Mouse (Mus musculus) kidney, adult 2 months (tissue): ENCODE results near the gene Brk1.

Experiments
- CTCF ChIP-seq: fragments of 200-500 bp; conservative IDR thresholded peaks from 2 replicates; pipeline ENCODE4 v1.5.1; 2011; ENCODE audit warnings: low read depth, mild to moderate bottlenecking, control low read depth, low read length, moderate library complexity, mixed read lengths; ENCODE audit not compliant: insufficient read depth, insufficient read length
- POLR2A ChIP-seq: fragments of 200-500 bp; IDR thresholded peaks from one replicate; pipeline ENCODE4 v1.6.1; 2011; ENCODE audit warnings: low read depth, low read length, control low read depth

GRCm38 (mm10) chr6:113661353-113662241 is 57.0 kb downstream of the Brk1 start:
- TF ChIP-seq CTCF (no peak), POLR2A (no peak)
